ENCODE assay signal across 12 mouse cellular contexts in genomic region chr3:131072661-131073060, GRCm38 (mm10).
"Had no signal": no experiment of that assay in that cellular context is flagged by ENCODE, and none has a peak within 500 bp of the region (broad histone marks: within the 10 kb centered on the region; RNA-seq: fewer than 3 reads in every experiment).

No protein-coding gene starts in this region.

- H3K27me3 ChIP-seq: limb, embryonic 12.5 days; neural tube, embryonic 15.5 days; stomach, embryonic 15.5 days had no signal

- H3K9ac ChIP-seq: limb, embryonic 12.5 days; liver, embryonic 14.5 days; midbrain, embryonic 12.5 days; neural tube, embryonic 15.5 days; stomach, embryonic 15.5 days had no signal

- H3K4me2 ChIP-seq: limb, embryonic 12.5 days; midbrain, embryonic 12.5 days; neural tube, embryonic 15.5 days; stomach, embryonic 15.5 days had no signal

- H3K27ac ChIP-seq: layer of hippocampus, adult 2 months; limb, embryonic 12.5 days; liver, embryonic 14.5 days; midbrain, embryonic 12.5 days; neural tube, embryonic 15.5 days; stomach, embryonic 15.5 days had no signal

- H3K4me1 ChIP-seq: neural tube, embryonic 15.5 days; stomach, embryonic 15.5 days had no signal

- H3K36me3 ChIP-seq: limb, embryonic 12.5 days; midbrain, embryonic 12.5 days; neural tube, embryonic 15.5 days; stomach, embryonic 15.5 days had no signal

- H3K4me3 ChIP-seq: layer of hippocampus, adult 2 months; limb, embryonic 12.5 days; midbrain, embryonic 12.5 days; myocyte; neural tube, embryonic 15.5 days; stomach, embryonic 15.5 days had no signal

- DNase-seq: kidney, adult 8-10 months; liver; lung, adult 18-20 months; thymus, adult 2 months; thymus, postnatal 4 days had no signal

- H3K9me3 ChIP-seq: limb, embryonic 12.5 days; midbrain, embryonic 12.5 days; neural tube, embryonic 15.5 days; stomach, embryonic 15.5 days had no signal
